Mouse (Mus musculus) heart, embryonic 13.5 days (tissue): ENCODE data around the gene Katnal1. TPM values are rescaled to one million over a fixed set of nuclear protein-coding genes. Genes with fewer than 3 reads are reported as not detected.

Source experiments
- ATAC-seq: fragments of 200-750 bp; cut with Nextera tagmentation; 2 replicates; pipeline ENCODE4 v1.8.0; 2017; ENCODE audit warnings: moderate TSS enrichment; ENCODE audit not compliant: insufficient number of reproducible peaks, low FRiP score, low TSS enrichment; ENCODE audit errors: extremely low read depth
- H3K27ac ChIP-seq: fragments of 300-500 bp; sonication (generic); replicated peaks from 2 replicates; pipeline ENCODE4 v1.5.1; 2015; ENCODE audit warnings: moderate library complexity, mild to moderate bottlenecking, inconsistent platforms
- H3K27me3 ChIP-seq: fragments of 300-500 bp; sonication (generic); replicated peaks from 2 replicates; pipeline ENCODE4 v1.6.1; 2015; ENCODE audit warnings: mild to moderate bottlenecking, inconsistent platforms
- H3K36me3 ChIP-seq: fragments of 300-500 bp; sonication (generic); 2 replicates; pipeline ENCODE4 v1.6.1; 2015; ENCODE audit warnings: mild to moderate bottlenecking, inconsistent platforms
- H3K4me1 ChIP-seq: fragments of 300-500 bp; sonication (generic); 2 replicates; pipeline ENCODE4 v1.6.1; 2015; ENCODE audit warnings: inconsistent platforms
- H3K4me2 ChIP-seq: fragments of 300-500 bp; sonication (generic); 2 replicates; pipeline ENCODE4 v1.6.1; 2015; ENCODE audit warnings: inconsistent platforms, mild to moderate bottlenecking, moderate library complexity
- H3K4me3 ChIP-seq: fragments of 300-500 bp; sonication (generic); 2 replicates; pipeline ENCODE4 v1.5.1; 2015; ENCODE audit warnings: moderate library complexity, mild to moderate bottlenecking, inconsistent platforms
- H3K9ac ChIP-seq: fragments of 300-500 bp; sonication (generic); 2 replicates; pipeline ENCODE4 v1.6.1; 2015; ENCODE audit warnings: inconsistent platforms, mild to moderate bottlenecking, moderate library complexity
- H3K9me3 ChIP-seq: fragments of 300-500 bp; sonication (generic); 2 replicates; pipeline ENCODE4 v1.6.1; 2016; ENCODE audit warnings: inconsistent platforms
- WGBS: fragments of 180-500 bp; shearing (Covaris S2); methylation state at CpG from one replicate; pipeline ENCODE4 v1.1.7; 2015; ENCODE audit warnings: mixed read lengths; 5-methylcytosine and 5-hydroxymethylcytosine counted together
- polyA plus RNA-seq: library from polyadenylated mRNA; unstranded; fragments of >200 nt; fragmentation: Nextera tagmentation; extraction: Ambion mirVana; gene quantifications from 2 replicates; pipeline ENCODE4 v1.2.1, GENCODE M21; 2015

Katnal1 gene
- polyA plus RNA-seq, 1 experiment from 2014 or later, result 10.1 TPM

GRCm38 (mm10) chr5:148879218-148879617 is 49.9 kb downstream of the Katnal1 start:
- no peaks in the 10 kb centered on the region for H3K27me3 ChIP-seq
- no peak for ATAC-seq
- no peak overlapping the region for H3K9ac ChIP-seq
- WGBS, result 85% methylated on average over 6 of the region's 6 CpGs
- no peak overlapping the region for H3K27ac ChIP-seq
- H3K9me3 ChIP-seq, result peaks cover 4% of the 10 kb centered on the region; the same call in 1 of the 2 replicates
- H3K4me1 ChIP-seq, result no peaks in the 10 kb centered on the region
- peaks cover 77% of the 10 kb centered on the region for H3K36me3 ChIP-seq
- no peak overlapping the region for H3K4me2 ChIP-seq
- H3K4me3 ChIP-seq, result no peak overlapping the region

GRCm38 (mm10) chr5:148873116-148873515 is 56.0 kb downstream of the Katnal1 start:
- H3K36me3 ChIP-seq, result peaks cover 62% of the 10 kb centered on the region
- ATAC-seq, result no peak
- H3K27ac ChIP-seq, result no peak overlapping the region

DNA sequence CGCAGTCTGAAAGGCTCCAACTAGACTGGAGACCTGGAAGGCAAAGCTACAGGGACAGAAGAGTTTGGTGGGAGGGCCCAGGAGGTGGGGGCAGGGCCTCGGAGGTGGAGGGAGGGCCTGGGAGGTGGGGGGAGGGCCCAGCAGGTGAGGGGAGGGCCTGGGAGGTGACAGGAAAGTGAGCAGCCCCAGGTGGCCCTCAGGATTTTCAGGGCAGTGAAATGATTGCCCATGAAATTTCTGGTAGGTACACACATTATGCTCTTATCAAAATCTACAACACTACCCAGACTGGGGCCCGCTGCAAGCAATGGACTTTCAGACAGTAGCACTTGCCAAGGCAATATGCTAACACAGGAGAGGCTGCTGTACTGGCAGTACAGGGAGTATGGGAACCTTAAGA is 59.5 kb downstream of the Katnal1 start:
- H3K9me3 ChIP-seq, result no peaks in the 10 kb centered on the region
- no peak overlapping the region for H3K4me3 ChIP-seq
- peaks cover 29% of the 10 kb centered on the region for H3K36me3 ChIP-seq
- no peak overlapping the region for H3K4me2 ChIP-seq
- H3K27ac ChIP-seq, result no peak overlapping the region
- 40% methylated on average over 3 of the region's 3 CpGs for WGBS
- no peaks in the 10 kb centered on the region for H3K4me1 ChIP-seq
- ATAC-seq, result no peak
- no peaks in the 10 kb centered on the region for H3K27me3 ChIP-seq
- no peak overlapping the region for H3K9ac ChIP-seq

More at GRCm38 (mm10) chr5:148873116-148873515, 56.0 kb downstream of the Katnal1 start:
- Histone ChIP-seq H3K27me3 (no peaks in the 10 kb centered on the region), H3K4me3 (no peak overlapping the region), H3K9me3 (no peaks in the 10 kb centered on the region), H3K4me1 (no peaks in the 10 kb centered on the region), H3K9ac (no peak overlapping the region), H3K4me2 (no peak overlapping the region)
- WGBS, result 70% methylated on average over 8 of the region's 8 CpGs

DNA sequence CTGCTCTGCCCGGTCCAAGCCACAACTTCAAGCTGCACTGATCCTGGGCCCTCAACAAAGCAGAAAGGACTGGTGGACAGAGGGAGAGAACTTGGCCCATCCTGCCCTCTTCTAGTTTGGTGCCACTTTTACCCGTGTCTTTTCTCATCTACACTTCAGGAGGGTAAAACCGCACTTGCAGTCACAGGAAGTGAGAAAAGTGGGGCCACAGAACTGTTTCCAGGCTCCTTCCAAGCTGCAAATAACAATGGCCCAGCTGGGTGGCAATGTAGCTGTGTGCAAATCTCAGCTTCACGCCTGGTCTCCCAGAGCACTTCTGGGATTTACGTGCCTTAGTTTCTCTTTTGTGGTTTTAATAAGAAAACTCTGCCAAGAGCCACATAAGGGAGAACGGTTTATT is 61.4 kb downstream of the Katnal1 start:
- no peaks in the 10 kb centered on the region for H3K27me3 ChIP-seq
- no peak overlapping the region for H3K27ac ChIP-seq
- no peaks in the 10 kb centered on the region for H3K4me1 ChIP-seq
- no peak overlapping the region for H3K4me2 ChIP-seq
- ATAC-seq, result no peak
- no peaks in the 10 kb centered on the region for H3K9me3 ChIP-seq
- H3K9ac ChIP-seq, result no peak overlapping the region
- H3K36me3 ChIP-seq, result peaks cover 15% of the 10 kb centered on the region
- 72% methylated on average over 6 of the region's 6 CpGs for WGBS
- H3K4me3 ChIP-seq, result no peak overlapping the region

GRCm38 (mm10) chr5:148867171-148867570 is 61.9 kb downstream of the Katnal1 start:
- no peak for ATAC-seq
- H3K9me3 ChIP-seq, result no peaks in the 10 kb centered on the region

DNA sequence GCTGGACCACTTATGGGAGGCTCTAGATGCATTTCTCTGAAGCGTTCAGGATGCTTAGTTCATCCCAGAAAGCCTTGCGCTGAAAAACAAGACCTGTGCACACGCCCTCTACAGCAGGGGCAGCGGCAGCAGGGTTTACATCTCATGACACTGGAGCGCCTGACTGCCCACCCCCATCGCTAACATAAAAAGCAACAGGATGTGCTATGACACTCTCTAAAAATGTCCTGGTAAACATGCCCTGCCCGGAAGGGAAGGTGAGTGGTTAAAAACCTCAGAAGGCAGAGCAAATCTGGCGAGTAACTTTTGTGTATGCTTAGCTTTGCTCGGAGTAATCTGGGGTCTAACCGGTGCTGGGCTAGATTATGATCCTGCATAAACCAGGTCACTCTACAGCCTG is 62.5 kb downstream of the Katnal1 start:
- Histone ChIP-seq H3K36me3 (peaks cover 7% of the 10 kb centered on the region; the same call in 1 of the 2 replicates), H3K4me2 (no peak overlapping the region), H3K9me3 (no peaks in the 10 kb centered on the region), H3K27ac (no peak overlapping the region), H3K9ac (no peak overlapping the region), H3K27me3 (no peaks in the 10 kb centered on the region), H3K4me3 (no peak overlapping the region), H3K4me1 (no peaks in the 10 kb centered on the region)
- no peak for ATAC-seq
- 62% methylated on average over 10 of the region's 10 CpGs for WGBS

More at GRCm38 (mm10) chr5:148867171-148867570, 61.9 kb downstream of the Katnal1 start:
- Histone ChIP-seq H3K4me2 (no peak overlapping the region), H3K36me3 (peaks cover 9% of the 10 kb centered on the region), H3K9ac (no peak overlapping the region), H3K27ac (no peak overlapping the region), H3K4me3 (no peak overlapping the region), H3K4me1 (no peaks in the 10 kb centered on the region), H3K27me3 (no peaks in the 10 kb centered on the region)
- WGBS, result 61% methylated on average over 7 of the region's 7 CpGs

GRCm38 (mm10) chr5:148863409-148863808 is 65.7 kb downstream of the Katnal1 start:
- Histone ChIP-seq H3K4me1 (no peaks in the 10 kb centered on the region), H3K27ac (no peak overlapping the region), H3K9me3 (no peaks in the 10 kb centered on the region), H3K9ac (no peak overlapping the region), H3K4me2 (no peak overlapping the region), H3K4me3 (no peak overlapping the region), H3K27me3 (0 out of 2 replicates have a peak, but pooled peaks cover 7% of the 10 kb centered on the region), H3K36me3 (no peaks in the 10 kb centered on the region)
- WGBS, result 70% methylated on average over 6 of the region's 6 CpGs
- ATAC-seq, result no peak

- Histone ChIP-seq H3K27ac (no peak overlapping the region), H3K36me3 (no peaks in the 10 kb centered on the region), H3K4me2 (no peak overlapping the region), H3K27me3 (0 out of 2 replicates have a peak, but pooled peaks cover 7% of the 10 kb centered on the region), H3K9ac (no peak overlapping the region), H3K4me1 (no peaks in the 10 kb centered on the region), H3K9me3 (no peaks in the 10 kb centered on the region), H3K4me3 (no peak overlapping the region)
- WGBS, result 80% methylated on average over 10 of the region's 10 CpGs
- no peak for ATAC-seq
These were observed 66.3 kb downstream of the Katnal1 start for GRCm38 (mm10) chr5:148862853-148863252.

DNA sequence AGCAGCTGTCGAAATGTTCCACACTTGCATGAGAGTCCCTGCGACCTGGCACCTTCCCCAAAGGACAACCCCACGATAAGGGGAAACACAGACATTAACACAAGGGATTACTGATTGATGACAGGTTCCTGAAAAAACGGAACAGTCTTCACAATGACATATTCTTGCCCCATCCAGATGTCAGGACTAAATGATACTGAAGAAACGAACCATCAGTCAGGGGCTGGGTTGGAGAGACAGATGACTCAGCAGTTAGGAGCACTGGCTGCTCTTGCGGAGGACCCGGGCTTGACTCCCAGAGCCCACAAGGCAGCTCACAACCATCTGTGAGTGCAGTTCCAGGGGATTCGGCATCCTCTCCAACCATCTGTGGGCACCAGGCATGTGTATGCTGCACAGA is 67.0 kb downstream of the Katnal1 start:
- ATAC-seq, result no peak
- WGBS, result 41% methylated on average over 8 of the region's 8 CpGs
- H3K9ac ChIP-seq, result no peak overlapping the region
- no peak overlapping the region for H3K4me3 ChIP-seq
- H3K27ac ChIP-seq, result no peak overlapping the region
- no peak overlapping the region for H3K4me2 ChIP-seq
- 0 out of 2 replicates have a peak, but pooled peaks cover 7% of the 10 kb centered on the region for H3K27me3 ChIP-seq
- H3K4me1 ChIP-seq, result no peaks in the 10 kb centered on the region
- no peaks in the 10 kb centered on the region for H3K36me3 ChIP-seq
- H3K9me3 ChIP-seq, result no peaks in the 10 kb centered on the region

GRCm38 (mm10) chr5:148857522-148857921 is 71.6 kb downstream of the Katnal1 start:
- ATAC-seq, result no peak
- WGBS, result 79% methylated on average over 3 of the region's 3 CpGs
- H3K4me2 ChIP-seq, result no peak overlapping the region

DNA sequence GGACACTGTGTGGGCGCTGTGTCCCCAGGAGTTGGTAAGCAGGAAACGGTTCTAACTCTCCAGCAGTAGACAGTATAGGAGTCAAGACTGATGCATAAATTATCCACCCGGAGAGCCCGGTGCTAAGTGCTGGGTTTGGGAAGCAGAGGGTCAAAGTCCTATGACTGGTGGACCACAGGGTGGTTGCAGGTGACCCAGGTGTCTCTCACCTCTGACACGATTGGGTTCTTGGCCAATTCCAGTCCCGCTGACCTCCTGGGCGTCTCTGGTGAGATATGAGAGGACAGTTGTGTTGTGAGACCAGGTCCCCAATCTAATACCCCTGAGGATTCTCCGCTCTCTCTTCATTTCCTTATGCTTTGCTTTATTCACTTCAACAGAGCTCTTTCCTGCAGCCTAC is 74.1 kb downstream of the Katnal1 start:
- no peak overlapping the region for H3K9ac ChIP-seq
- H3K4me1 ChIP-seq, result no peaks in the 10 kb centered on the region
- ATAC-seq, result no peak
- H3K36me3 ChIP-seq, result no peaks in the 10 kb centered on the region
- H3K9me3 ChIP-seq, result no peaks in the 10 kb centered on the region
- WGBS, result 76% methylated on average over 8 of the region's 8 CpGs
- no peaks in the 10 kb centered on the region for H3K27me3 ChIP-seq
- H3K27ac ChIP-seq, result no peak overlapping the region
- H3K4me3 ChIP-seq, result no peak overlapping the region
- H3K4me2 ChIP-seq, result no peak overlapping the region

More at GRCm38 (mm10) chr5:148857522-148857921, 71.6 kb downstream of the Katnal1 start:
- Histone ChIP-seq H3K9ac (no peak overlapping the region), H3K36me3 (no peaks in the 10 kb centered on the region), H3K9me3 (no peaks in the 10 kb centered on the region), H3K27me3 (0 out of 2 replicates have a peak, but pooled peaks cover 7% of the 10 kb centered on the region), H3K27ac (no peak overlapping the region), H3K4me1 (no peaks in the 10 kb centered on the region), H3K4me3 (no peak overlapping the region)

- Histone ChIP-seq H3K36me3 (no peaks in the 10 kb centered on the region), H3K27me3 (no peaks in the 10 kb centered on the region), H3K4me3 (no peak overlapping the region), H3K4me1 (no peaks in the 10 kb centered on the region), H3K9me3 (no peaks in the 10 kb centered on the region), H3K9ac (no peak overlapping the region), H3K4me2 (no peak overlapping the region), H3K27ac (no peak overlapping the region)
- ATAC-seq, result no peak
- WGBS, result 31% methylated on average over 5 of the region's 5 CpGs
These were observed 75.0 kb downstream of the Katnal1 start for GRCm38 (mm10) chr5:148854166-148854565.
